Mouse (Mus musculus) fat pad, adult 2 months (tissue): ENCODE data around the gene Arhgap22.

ENCODE experiments used
- DNase-seq: peaks from one replicate; pipeline ENCODE4 v3.0.0-alpha.2; 2011; ENCODE audit warnings: low read depth, low spot score; ENCODE audit errors: extremely low read depth

The Arhgap22 gene

GRCm38 (mm10) chr14:33212958-33213309, 892 bp upstream of the Arhgap22 start:
- no peak for DNase-seq

GRCm38 (mm10) chr14:33214767-33215128, 922 bp downstream of the Arhgap22 start:
- no peak for DNase-seq

- no peak for DNase-seq
Observed at GRCm38 (mm10) chr14:33215163-33215562, 1.3 kb downstream of the Arhgap22 start.

DNA sequence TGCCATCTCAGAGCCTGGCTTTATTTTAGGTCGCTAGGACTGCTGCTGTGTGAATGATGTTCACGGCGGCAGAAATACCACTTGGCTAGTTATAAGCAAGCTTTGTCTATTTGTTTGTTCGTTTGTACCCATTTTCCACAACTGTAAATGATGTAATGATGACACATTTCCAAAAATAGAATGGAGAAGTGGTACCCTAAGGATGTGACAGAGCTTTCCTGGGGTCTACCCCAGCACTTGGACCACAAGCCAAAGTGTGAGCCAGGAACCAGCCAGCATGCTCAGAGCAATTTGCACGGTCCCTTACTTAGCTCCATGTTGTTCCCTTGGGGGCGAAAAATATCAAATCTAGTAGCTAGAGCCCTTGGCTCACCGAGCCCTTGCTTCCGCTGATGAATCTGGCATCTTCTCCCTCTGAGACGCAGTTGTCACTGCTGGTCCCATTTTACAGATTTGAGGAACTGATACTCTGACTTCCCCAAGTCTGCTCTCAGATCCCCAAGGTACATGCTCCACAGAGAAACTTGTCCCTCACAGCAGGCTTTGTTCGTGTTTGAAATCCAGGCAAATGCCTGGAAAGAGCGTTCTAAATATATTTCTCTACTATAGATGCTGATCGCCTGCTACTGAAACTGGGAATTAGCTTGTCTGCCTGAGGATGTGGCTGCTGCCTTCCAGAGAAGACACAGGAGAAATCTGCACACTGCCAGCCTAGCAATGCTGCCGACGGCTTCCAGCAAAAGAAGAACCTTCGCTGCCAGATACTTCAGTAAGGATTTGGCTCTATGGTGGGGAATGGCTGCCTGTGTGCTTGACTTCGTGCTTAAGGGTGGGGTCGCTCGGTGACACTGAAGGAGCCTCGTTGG, 2.8 kb downstream of the Arhgap22 start:
- no peak for DNase-seq

DNA sequence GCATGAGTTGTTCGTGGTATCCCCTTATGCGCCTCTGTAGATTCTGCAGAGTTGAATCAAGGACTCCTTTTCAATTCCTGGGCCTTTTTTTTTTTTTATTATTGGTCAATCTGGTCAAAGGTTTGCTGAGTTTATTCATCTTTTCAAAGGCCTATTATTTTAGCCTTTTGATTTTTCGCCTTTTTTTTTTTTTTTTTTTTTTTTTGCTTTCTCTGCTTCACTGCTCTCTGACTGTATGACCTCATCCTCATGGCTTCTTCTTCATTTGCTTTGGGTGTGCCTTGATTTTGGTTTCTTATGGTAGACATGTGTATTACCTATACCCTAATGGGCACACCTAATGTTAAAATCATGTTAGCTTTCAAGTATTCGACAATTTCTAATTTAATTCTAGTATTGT, 11.4 kb downstream of the Arhgap22 start:
- DNase-seq: no peak

- no peak for DNase-seq
Observed at GRCm38 (mm10) chr14:33230672-33231071, 16.8 kb downstream of the Arhgap22 start.

GRCm38 (mm10) chr14:33231311-33231710, 17.5 kb downstream of the Arhgap22 start:
- DNase-seq: no peak

GRCm38 (mm10) chr14:33232048-33232447, 18.2 kb downstream of the Arhgap22 start:
- no peak for DNase-seq

GRCm38 (mm10) chr14:33235661-33236060, 21.8 kb downstream of the Arhgap22 start:
- no peak for DNase-seq

DNA sequence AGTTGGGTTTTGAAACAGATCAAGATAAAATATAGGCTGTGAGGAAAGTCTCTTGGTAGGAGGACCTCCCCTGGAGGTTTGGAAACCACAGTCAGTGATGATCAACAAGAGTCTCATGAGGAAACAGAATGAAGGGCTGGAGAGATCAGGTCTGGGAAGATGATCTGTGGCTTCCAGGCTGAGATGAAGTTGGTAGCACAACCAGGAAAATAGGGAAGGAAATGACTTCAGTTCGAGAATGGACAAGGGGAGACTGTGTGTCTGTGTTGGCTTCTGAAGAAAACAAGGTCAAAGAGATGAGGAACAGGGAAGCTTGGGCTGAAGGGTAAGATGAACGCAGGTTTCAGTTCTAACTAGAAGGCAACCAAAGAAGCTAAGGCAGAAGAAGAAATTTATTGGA, 26.6 kb downstream of the Arhgap22 start:
- no peak for DNase-seq

DNA sequence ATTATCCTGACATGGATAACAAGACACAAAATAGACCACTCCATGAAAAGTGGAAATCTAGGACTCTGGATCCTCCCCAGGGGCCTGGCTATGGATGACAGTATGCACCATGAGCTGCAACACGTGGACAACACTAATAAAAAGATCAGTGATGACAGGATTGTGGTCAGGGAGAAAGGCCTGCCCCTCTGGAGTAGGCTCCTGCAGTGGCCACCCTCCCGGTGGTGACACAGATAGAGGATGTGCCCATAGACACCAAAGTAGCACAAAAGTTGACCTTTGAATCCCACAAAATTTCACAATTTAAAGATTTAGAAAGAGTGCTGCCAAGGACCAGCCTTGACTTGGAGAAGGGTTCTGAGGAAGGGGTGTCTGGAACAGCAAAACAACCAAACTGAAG, 29.4 kb downstream of the Arhgap22 start:
- no peak for DNase-seq

- no peak for DNase-seq
Observed at GRCm38 (mm10) chr14:33244519-33244918, 30.7 kb downstream of the Arhgap22 start.

GRCm38 (mm10) chr14:33244946-33245345, 31.1 kb downstream of the Arhgap22 start:
- DNase-seq: no peak

- DNase-seq: no peak
Observed at GRCm38 (mm10) chr14:33246476-33246875, 32.6 kb downstream of the Arhgap22 start.

- no peak for DNase-seq
Observed at GRCm38 (mm10) chr14:33247623-33248022, 33.8 kb downstream of the Arhgap22 start.

- DNase-seq: no peak
Observed at GRCm38 (mm10) chr14:33248741-33249140, 34.9 kb downstream of the Arhgap22 start.

- DNase-seq: no peak
Observed at GRCm38 (mm10) chr14:33250215-33250939, 36.6 kb downstream of the Arhgap22 start.

GRCm38 (mm10) chr14:33250956-33251745, 37.3 kb downstream of the Arhgap22 start:
- DNase-seq: no peak

GRCm38 (mm10) chr14:33258256-33258655, 44.4 kb downstream of the Arhgap22 start:
- no peak for DNase-seq

- DNase-seq: no peak
Observed at GRCm38 (mm10) chr14:33260131-33260530, 46.3 kb downstream of the Arhgap22 start.

- no peak for DNase-seq
Observed at GRCm38 (mm10) chr14:33264795-33265194, 51.0 kb downstream of the Arhgap22 start.

- no peak for DNase-seq
Observed at GRCm38 (mm10) chr14:33276240-33276639, 62.4 kb downstream of the Arhgap22 start.
